Mouse (Mus musculus) ES-E14 (cell line): Measurements from ENCODE around the gene Tbc1d20. TPM values are rescaled to one million over a fixed set of nuclear protein-coding genes. Genes with fewer than 3 reads are reported as not detected.

Experiments used
- DNase-seq: peaks from one replicate; pipeline ENCODE4 v3.0.0-alpha.2; 2013; ENCODE audit warnings: low read depth, low spot score
- H3K27ac ChIP-seq: 2 replicates; pipeline ENCODE4 v1.5.1; 2012; ENCODE audit warnings: low read depth, mild to moderate bottlenecking, low read length, moderate library complexity, mixed read lengths; ENCODE audit not compliant: poor library complexity, insufficient read depth, severe bottlenecking
- H3K36me3 ChIP-seq: 2 replicates; pipeline ENCODE4 v1.6.1; 2012; ENCODE audit warnings: mild to moderate bottlenecking, low read length, moderate library complexity, mixed read lengths; ENCODE audit not compliant: control insufficient read depth, poor library complexity, insufficient read depth, severe bottlenecking
- H3K4me1 ChIP-seq, 2 experiments: fragments of 150-350 bp in 1 of 2; sonication (generic) in 1 of 2; 2 replicates each; pipeline ENCODE4 v1.6.1; 2012; ENCODE audit warnings: low read length in 2 of 2, mild to moderate bottlenecking in 1 of 2, mixed read lengths in 1 of 2; ENCODE audit not compliant: control insufficient read depth in 2 of 2, insufficient read depth in 2 of 2, poor library complexity in 1 of 2
- H3K4me3 ChIP-seq, 2 experiments: fragments of 150-350 bp in 1 of 2; sonication (generic) in 1 of 2; 2 replicates each; pipeline ENCODE4 v1.5.1; 2012; ENCODE audit warnings: low read length in 2 of 2, low read depth in 1 of 2, mild to moderate bottlenecking in 1 of 2, mixed read lengths in 1 of 2; ENCODE audit not compliant: insufficient read depth in 1 of 2, poor library complexity in 1 of 2, severe bottlenecking in 1 of 2
- H3K9ac ChIP-seq: 2 replicates; pipeline ENCODE4 v1.6.1; 2012; ENCODE audit warnings: low read depth, mild to moderate bottlenecking, low read length, mixed read lengths; ENCODE audit not compliant: poor library complexity, insufficient read depth, severe bottlenecking
- H3K9me3 ChIP-seq: fragments of 150-350 bp; sonication (generic); 2 replicates; pipeline ENCODE4 v1.6.1; 2012; ENCODE audit warnings: low read depth, mild to moderate bottlenecking, low read length; ENCODE audit not compliant: control insufficient read depth, insufficient read depth
- CHD2 ChIP-seq: IDR thresholded peaks from 2 replicates; pipeline ENCODE4 v1.6.1; 2014; ENCODE audit warnings: mild to moderate bottlenecking, low read depth, low read length, inconsistent platforms
- HCFC1 ChIP-seq: IDR thresholded peaks from 2 replicates; pipeline ENCODE4 v1.6.1; 2012; ENCODE audit warnings: low read length, inconsistent platforms, borderline replicate concordance; ENCODE audit not compliant: insufficient read depth
- MAFK ChIP-seq: IDR thresholded peaks from 2 replicates; pipeline ENCODE4 v1.6.1; 2014; ENCODE audit warnings: mild to moderate bottlenecking, low read depth, low read length, inconsistent platforms; ENCODE audit not compliant: insufficient read depth
- ZC3H11A ChIP-seq: IDR thresholded peaks from 2 replicates; pipeline ENCODE4 v1.6.1; 2012; ENCODE audit warnings: low read depth, mild to moderate bottlenecking, inconsistent platforms, low read length, borderline replicate concordance
- ZNF384 ChIP-seq: IDR thresholded peaks from 2 replicates; pipeline ENCODE4 v1.6.1; 2012; ENCODE audit warnings: low read depth, low read length, inconsistent platforms
- in situ Hi-C, 2 experiments: fragments of 600-800 bp; cut with MboI; formaldehyde crosslinking; loops; one replicate each; pipeline ENCODE4 v1.15.1; 2025; ENCODE audit warnings: low sequenced_read_pairs in 2 of 2, inconsistent platforms in 1 of 2; ENCODE audit not compliant: unreplicated experiment in 2 of 2
- total RNA-seq: library from RNA; depleted of rRNA; stranded (reverse); fragments of 300-350 nt; gene quantifications from 2 replicates; pipeline ENCODE4 v1.2.3, GENCODE M21; 2012

The Tbc1d20 gene
- total RNA-seq, 1 experiment, result 20.2 TPM

GRCm38 (mm10) chr2:152293179-152293726 lies 375 bp upstream of the Tbc1d20 start:
- H3K4me3 ChIP-seq, result peak overlapping the region; percentile 58 to 81
- H3K4me1 ChIP-seq, result peaks cover 0 to 3% of the 10 kb centered on the region in 2 experiments; a peak in 1 of 4 replicates
- TF ChIP-seq CHD2 (no peak), MAFK (no peak), HCFC1 (no peak), ZC3H11A (no peak), ZNF384 (no peak)
- in situ Hi-C loops, result no loop called here
- H3K9me3 ChIP-seq, result no peaks in the 10 kb centered on the region
- H3K36me3 ChIP-seq, result no peaks in the 10 kb centered on the region
- H3K9ac ChIP-seq, result no peak overlapping the region; the same call in 1 of the 2 replicates
- DNase-seq, result peak; percentile 11
- no peak overlapping the region for H3K27ac ChIP-seq

- H3K27ac ChIP-seq, result no peak overlapping the region
- H3K9ac ChIP-seq, result peak overlapping the region; percentile 89; the same call in 1 of the 2 replicates
- no peak for DNase-seq
- TF ChIP-seq ZC3H11A (no peak), HCFC1 (no peak), CHD2 (no peak), ZNF384 (no peak), MAFK (no peak)
- peaks cover 0 to 3% of the 10 kb centered on the region in 2 experiments; a peak in 1 of 4 replicates for H3K4me1 ChIP-seq
- peak overlapping the region; percentile 81 to 89 for H3K4me3 ChIP-seq
- in situ Hi-C loops, result no loop called here
- no peaks in the 10 kb centered on the region for H3K36me3 ChIP-seq
- H3K9me3 ChIP-seq, result no peaks in the 10 kb centered on the region
These were observed 913 bp downstream of the Tbc1d20 start for GRCm38 (mm10) chr2:152294541-152294940.

DNA sequence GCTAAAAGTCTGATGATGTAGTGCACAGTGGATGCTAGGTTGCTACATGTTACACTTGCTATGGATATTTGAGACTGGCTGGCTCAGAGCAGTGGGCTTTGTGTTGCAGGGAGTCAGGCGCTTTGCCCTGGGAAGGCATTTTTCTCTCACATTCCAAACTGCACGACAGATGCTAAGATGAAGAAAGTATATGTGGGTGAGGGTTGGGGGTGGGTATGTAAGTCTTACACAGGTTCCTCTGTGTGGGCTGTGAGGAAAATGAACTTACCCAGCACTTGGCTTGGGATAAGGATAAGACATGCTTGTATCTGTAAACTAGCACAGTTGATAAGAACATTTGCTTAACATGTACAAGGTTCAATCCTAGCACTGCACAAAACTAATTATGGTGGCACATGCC lies 9.2 kb downstream of the Tbc1d20 start:
- no peak overlapping the region for H3K4me3 ChIP-seq
- H3K27ac ChIP-seq, result no peak overlapping the region
- in situ Hi-C loops, result no loop called here
- no peak overlapping the region for H3K9ac ChIP-seq
- H3K4me1 ChIP-seq, result no peaks in the 10 kb centered on the region; a peak in 1 of 4 replicates
- TF ChIP-seq MAFK (no peak), CHD2 (no peak), ZC3H11A (no peak), HCFC1 (no peak), ZNF384 (no peak)
- DNase-seq, result no peak
- H3K9me3 ChIP-seq, result no peaks in the 10 kb centered on the region
- peaks cover 13% of the 10 kb centered on the region for H3K36me3 ChIP-seq

- in situ Hi-C loops, result no loop called here
- H3K9ac ChIP-seq, result no peak overlapping the region
- TF ChIP-seq ZC3H11A, result no peak
- no peak for TF ChIP-seq CHD2
- TF ChIP-seq MAFK, result no peak
- no peak for TF ChIP-seq HCFC1
- TF ChIP-seq ZNF384, result no peak
These were observed 10.2 kb downstream of the Tbc1d20 start for GRCm38 (mm10) chr2:152303781-152304180.

More at GRCm38 (mm10) chr2:152303781-152304180, 10.2 kb downstream of the Tbc1d20 start:
- Histone ChIP-seq H3K4me3 (no peak overlapping the region), H3K9me3 (no peaks in the 10 kb centered on the region), H3K4me1 (no peaks in the 10 kb centered on the region; a peak in 1 of 4 replicates), H3K27ac (no peak overlapping the region), H3K36me3 (peaks cover 20% of the 10 kb centered on the region)
- DNase-seq, result no peak
